Mouse (Mus musculus): ENCODE results near the gene Tmem237.

The Tmem237 gene

GRCm38 (mm10) chr1:59119720-59120457, at the start of gene Tmem237:
Gene Tmem237 (minus strand): TSS chr1:59120408.
- DNase-seq (ENCODE audit: low read depth, low spot score): peak; percentile 90

GRCm38 (mm10) chr1:59169586-59169985, 49.4 kb upstream of the Tmem237 start:
- no peak for DNase-seq (ENCODE audit: low read depth, low spot score)

DNA sequence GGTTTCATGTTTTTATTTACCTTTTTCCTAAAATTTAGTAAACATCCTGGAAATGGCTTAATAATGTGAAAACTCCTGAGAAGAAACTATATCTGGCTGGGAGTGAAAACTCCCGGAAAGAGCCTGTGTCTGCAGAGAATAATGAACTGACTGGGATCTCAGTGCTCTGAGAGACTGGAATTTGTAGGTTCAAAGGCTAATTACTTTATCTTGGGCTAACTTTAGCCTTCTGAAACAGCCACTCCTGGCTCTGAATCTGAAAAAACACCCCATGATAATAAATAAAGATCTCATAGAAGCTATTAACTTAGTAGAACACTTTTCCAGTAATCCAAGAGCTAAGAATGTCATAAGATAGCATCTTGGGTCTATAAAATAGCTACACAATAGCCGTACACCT, 48.3 kb upstream of the Tmem237 start:
- no peak for DNase-seq (ENCODE audit: low read depth, low spot score)

DNA sequence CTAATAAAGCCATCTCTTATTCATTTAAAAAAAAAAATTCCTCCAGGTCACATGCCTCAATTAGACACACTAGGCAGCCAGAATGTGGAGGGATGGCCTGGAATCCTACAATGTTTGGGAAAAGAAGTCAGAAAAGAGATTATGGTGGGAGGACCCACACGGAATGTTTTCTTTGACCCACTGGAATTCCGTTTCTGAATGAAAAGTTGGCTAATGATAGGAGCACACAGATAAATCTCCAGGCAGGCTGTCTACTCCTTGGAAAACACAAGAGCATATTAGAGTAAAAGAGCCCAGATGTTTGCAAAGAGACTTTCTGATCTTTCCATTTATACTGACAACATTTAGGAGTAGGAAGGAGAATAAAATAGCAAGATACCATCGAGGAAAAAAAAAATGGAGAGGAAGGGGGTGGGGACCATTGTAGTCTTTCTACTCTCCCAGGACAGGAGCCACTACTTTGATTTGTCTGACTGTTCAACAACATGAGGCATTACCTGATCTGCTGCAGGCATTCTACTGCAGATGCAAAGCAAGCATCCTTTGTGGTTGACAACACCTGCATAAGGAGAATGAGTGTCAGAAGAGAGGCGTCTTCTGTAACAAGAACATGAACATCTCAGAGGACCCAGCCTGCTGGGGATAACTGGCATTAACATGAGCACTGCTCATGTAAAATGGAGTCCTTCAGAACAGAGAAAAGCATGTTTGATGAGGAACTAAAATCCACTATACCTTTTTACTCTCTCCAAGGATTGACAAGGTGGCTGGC, 47.6 kb upstream of the Tmem237 start:
- no peak for DNase-seq (ENCODE audit: low read depth, low spot score)

DNA sequence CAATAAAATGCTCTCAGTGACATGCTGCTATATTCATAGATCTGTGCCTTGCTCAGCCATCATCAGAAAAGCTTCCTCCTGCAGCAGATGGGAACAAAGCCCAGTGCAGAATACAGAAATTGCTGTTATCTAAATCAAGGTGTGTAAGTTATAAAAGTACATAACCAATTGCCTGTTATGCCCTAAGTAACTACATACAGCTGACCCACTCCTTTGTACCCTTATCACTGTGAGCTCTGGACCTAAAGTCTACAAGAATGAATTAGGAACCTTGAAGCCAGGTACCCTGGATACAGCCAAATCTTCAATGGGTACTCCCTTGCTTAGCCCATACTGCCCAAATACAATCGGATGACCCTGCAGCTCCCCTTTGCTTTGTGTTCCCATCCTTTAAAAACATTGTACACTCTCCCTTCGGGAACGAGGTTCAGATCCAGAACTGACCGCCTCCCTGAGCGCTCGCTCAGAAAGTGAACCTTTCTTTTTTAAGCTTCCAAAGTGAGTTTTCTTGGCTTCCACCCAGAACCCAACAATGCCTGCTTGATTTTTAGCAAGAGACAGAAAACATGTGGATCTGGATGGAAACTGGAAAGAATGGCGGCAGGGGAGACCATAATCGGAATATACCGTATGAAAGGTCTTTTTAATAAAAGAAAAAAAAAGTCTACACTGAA, 46.2 kb upstream of the Tmem237 start:
- no peak for DNase-seq (ENCODE audit: low read depth, low spot score)

- DNase-seq (ENCODE audit: low read depth, low spot score): no peak
Measured at GRCm38 (mm10) chr1:59163918-59164317, 43.7 kb upstream of the Tmem237 start.

DNA sequence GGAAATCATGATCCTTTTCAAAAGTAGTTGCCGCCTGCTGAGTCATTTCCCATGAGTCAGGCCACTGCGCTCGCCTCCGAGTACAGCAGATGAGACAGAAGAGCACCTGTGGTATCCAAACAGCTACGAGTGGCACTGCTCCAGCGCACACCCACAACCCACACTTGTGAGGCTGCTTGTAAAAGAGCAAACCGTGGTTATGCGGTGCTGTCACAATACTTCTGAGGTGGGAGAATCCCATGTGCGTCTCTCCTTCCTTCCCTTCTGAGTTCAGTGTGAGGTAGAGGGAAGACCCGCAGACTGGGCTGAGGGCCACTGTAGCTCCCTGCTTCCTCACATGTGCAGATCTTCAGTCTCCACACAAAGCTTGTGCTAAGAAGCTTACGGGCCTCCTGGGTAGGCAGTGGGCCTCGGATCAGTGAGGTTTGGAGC, 42.8 kb upstream of the Tmem237 start, which contains the start of gene Mpp4:
Mpp4 (minus strand) TSS at position 360 of the 432 bp plus-strand sequence.
- no peak for DNase-seq (ENCODE audit: low read depth, low spot score)

- no peak for DNase-seq (ENCODE audit: low read depth, low spot score)
Measured at GRCm38 (mm10) chr1:59162309-59163024, 42.3 kb upstream of the Tmem237 start.

- DNase-seq (ENCODE audit: low read depth, low spot score): no peak
Measured at GRCm38 (mm10) chr1:59161396-59161795, 41.2 kb upstream of the Tmem237 start.

DNA sequence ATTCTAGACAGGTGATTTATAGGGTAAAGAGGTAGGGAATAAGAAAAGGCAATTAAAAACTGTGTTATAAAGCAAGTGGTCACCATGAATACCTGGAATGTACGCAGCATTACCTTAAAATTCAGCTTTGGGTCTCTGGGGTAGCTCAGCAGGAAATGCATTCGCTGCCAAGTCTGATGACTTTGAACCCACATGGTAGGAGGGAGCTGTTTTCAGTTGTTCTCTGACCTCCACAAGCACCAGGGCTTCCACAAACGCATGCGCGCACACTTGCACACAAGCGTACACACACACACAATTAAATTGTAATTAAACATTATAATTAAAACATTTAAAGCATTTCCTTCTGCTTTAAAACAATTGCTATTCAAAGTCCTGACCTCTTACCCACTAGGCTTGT, 40.7 kb upstream of the Tmem237 start:
- DNase-seq (ENCODE audit: low read depth, low spot score): no peak

DNA sequence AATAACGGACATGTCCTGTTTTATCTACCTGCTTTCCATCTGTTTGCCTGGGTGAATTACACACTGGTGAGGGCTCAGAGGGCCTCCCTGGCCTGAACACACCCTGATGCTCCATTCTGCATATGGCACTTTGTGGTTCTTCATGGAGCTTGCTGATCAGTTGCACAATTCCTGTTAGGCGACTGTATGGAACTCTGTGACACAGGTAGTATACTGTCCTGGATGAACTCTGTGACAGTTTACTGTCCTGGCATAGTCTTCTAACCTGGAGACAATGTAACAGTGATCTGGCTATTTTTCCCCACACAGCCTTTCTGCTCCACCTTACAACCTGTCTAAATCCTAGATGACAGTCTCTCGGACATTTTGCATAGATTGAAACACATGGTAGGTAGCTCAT, 38.9 kb upstream of the Tmem237 start:
- no peak for DNase-seq (ENCODE audit: low read depth, low spot score)

DNA sequence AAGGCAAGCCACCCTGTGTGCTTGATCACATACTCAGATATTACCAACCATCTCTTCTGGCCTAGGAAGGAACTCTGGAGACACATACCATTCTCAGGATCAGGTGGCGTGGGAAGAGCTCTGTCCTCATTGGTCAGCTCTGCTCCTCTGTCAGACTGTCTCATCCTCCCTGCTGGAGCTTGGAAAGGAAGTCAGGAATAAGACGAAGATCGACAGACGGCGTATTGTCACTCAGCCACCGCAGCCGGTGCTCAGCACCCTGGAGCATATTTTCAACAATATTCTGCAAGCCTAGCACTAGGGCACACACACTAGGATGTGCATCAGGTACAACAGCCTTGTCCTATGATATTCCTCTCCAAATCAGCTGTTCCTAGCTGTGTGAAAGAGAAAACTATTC, 38.3 kb upstream of the Tmem237 start:
- DNase-seq (ENCODE audit: low read depth, low spot score): no peak

GRCm38 (mm10) chr1:59157846-59158245, 37.6 kb upstream of the Tmem237 start:
- no peak for DNase-seq (ENCODE audit: low read depth, low spot score)

- no peak for DNase-seq (ENCODE audit: low read depth, low spot score)
Measured at GRCm38 (mm10) chr1:59152346-59152745, 32.1 kb upstream of the Tmem237 start.

- no peak for DNase-seq (ENCODE audit: low read depth, low spot score)
Measured at GRCm38 (mm10) chr1:59150542-59150941, 30.3 kb upstream of the Tmem237 start.

GRCm38 (mm10) chr1:59144543-59144942, 24.3 kb upstream of the Tmem237 start:
- no peak for DNase-seq (ENCODE audit: low read depth, low spot score)

DNA sequence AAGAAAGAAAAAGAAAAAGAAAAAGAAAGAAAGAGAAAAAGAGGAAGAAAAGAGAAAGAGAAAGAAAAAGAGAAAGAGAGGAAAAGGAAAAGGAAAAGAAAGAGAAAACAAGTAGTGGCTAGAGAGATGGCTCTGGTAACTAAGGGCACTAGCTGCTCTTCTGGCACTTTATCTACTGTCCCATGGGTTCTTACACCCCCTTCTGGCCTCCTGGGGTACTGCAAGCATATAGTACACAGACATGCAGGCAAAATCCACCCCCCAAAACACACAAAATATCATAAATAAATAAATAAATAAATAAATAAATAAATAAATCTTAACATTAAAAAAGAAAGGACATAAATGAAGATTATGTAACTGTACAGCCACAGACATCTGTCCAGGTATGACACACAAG, 22.6 kb upstream of the Tmem237 start:
- peak; percentile 27 for DNase-seq (ENCODE audit: low read depth, low spot score)

- no peak for DNase-seq (ENCODE audit: low read depth, low spot score)
Measured at GRCm38 (mm10) chr1:59134419-59134818, 14.2 kb upstream of the Tmem237 start.

DNA sequence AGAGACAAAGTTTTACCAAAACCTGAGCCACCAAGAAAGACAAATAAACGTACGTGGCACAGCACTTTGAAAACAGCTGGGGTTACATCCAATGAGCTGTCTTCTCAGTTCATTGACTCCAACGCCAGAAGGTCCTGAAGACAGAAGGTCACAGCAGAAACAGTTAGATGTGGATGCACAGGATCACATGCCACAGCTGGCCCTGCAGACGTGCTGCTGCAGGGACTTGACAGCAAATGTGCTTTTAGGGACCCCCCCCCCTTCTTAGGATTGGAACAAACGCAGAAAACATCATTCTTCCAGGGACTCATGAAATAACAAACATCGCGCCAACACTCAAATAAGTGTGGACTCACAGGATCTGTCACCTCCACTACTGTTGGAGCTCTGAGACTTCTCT, 8.7 kb upstream of the Tmem237 start:
- DNase-seq (ENCODE audit: low read depth, low spot score): no peak

GRCm38 (mm10) chr1:59125558-59125957, 5.3 kb upstream of the Tmem237 start:
- DNase-seq (ENCODE audit: low read depth, low spot score): no peak

DNA sequence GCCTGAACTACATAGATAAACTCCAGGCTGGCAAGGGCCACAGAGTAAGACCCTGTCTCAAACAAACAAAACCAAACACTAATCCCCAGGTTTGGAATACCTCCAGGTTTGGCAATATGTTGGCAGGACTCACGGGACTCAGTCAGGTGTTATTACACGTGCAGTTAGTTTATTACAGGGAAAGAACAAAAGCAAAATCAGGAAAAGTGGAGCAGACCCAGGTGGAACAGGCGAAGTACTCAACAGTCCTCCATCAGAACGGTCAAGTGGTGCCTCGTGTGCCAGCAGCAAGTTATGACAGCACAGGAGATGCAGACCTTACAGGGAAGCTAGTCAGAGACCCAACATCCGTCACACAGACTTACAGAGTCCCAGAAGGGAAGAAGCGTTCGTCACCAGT, 9.7 kb downstream of the Tmem237 start:
- DNase-seq (ENCODE audit: low read depth, low spot score): no peak

- DNase-seq (ENCODE audit: low read depth, low spot score): no peak
Measured at GRCm38 (mm10) chr1:59102071-59102470, 18.1 kb downstream of the Tmem237 start.

Measured in skeletal muscle tissue, adult 2 months (tissue).